Mouse (Mus musculus) c-Kit-positive CD71-negative TER-119-negative erythroid progenitor cells, embryonic 14.5 days (primary cell): ENCODE data around the gene Ermp1.

Source experiments
- DNase-seq: peaks from one replicate; pipeline ENCODE4 v3.0.0-alpha.2; 2013; ENCODE audit warnings: low read depth

Gene Ermp1

GRCm38 (mm10) chr19:29661974-29662580, 13.9 kb upstream of the Ermp1 start:
- DNase-seq: no peak

GRCm38 (mm10) chr19:29660835-29661764, 12.9 kb upstream of the Ermp1 start:
- DNase-seq: no peak

- no peak for DNase-seq
Observed at GRCm38 (mm10) chr19:29659705-29660104, 11.5 kb upstream of the Ermp1 start.

GRCm38 (mm10) chr19:29658836-29659235, 10.6 kb upstream of the Ermp1 start:
- DNase-seq: no peak

GRCm38 (mm10) chr19:29657558-29657957, 9.3 kb upstream of the Ermp1 start:
- DNase-seq: no peak

- DNase-seq: no peak
Observed at GRCm38 (mm10) chr19:29657033-29657432, 8.8 kb upstream of the Ermp1 start.

GRCm38 (mm10) chr19:29656620-29657019, 8.4 kb upstream of the Ermp1 start:
- DNase-seq: no peak

GRCm38 (mm10) chr19:29656029-29656428, 7.8 kb upstream of the Ermp1 start:
- no peak for DNase-seq

GRCm38 (mm10) chr19:29655148-29655547, 6.9 kb upstream of the Ermp1 start:
- no peak for DNase-seq

GRCm38 (mm10) chr19:29653768-29654265, 5.6 kb upstream of the Ermp1 start:
- DNase-seq: no peak

- DNase-seq: no peak
Observed at GRCm38 (mm10) chr19:29649683-29650082, 1.5 kb upstream of the Ermp1 start.

- DNase-seq: no peak
Observed at GRCm38 (mm10) chr19:29648550-29648914, 317 bp upstream of the Ermp1 start.

GRCm38 (mm10) chr19:29644747-29645146, 3.5 kb downstream of the Ermp1 start:
- DNase-seq: no peak

GRCm38 (mm10) chr19:29643194-29643922, 4.9 kb downstream of the Ermp1 start:
- DNase-seq: no peak

- no peak for DNase-seq
Observed at GRCm38 (mm10) chr19:29642211-29642610, 6.0 kb downstream of the Ermp1 start.

- DNase-seq: no peak
Observed at GRCm38 (mm10) chr19:29641510-29641909, 6.7 kb downstream of the Ermp1 start.

- peak; percentile 51 for DNase-seq
Observed at GRCm38 (mm10) chr19:29641055-29641454, 7.2 kb downstream of the Ermp1 start.

GRCm38 (mm10) chr19:29612102-29612501, 36.1 kb downstream of the Ermp1 start:
- no peak for DNase-seq

GRCm38 (mm10) chr19:29610907-29611306, 37.3 kb downstream of the Ermp1 start:
- DNase-seq: peak; percentile 4

GRCm38 (mm10) chr19:29608212-29608611, 40.0 kb downstream of the Ermp1 start:
- DNase-seq: no peak

- DNase-seq: no peak
Observed at GRCm38 (mm10) chr19:29607521-29607920, 40.7 kb downstream of the Ermp1 start.

- no peak for DNase-seq
Observed at GRCm38 (mm10) chr19:29604653-29605052, 43.6 kb downstream of the Ermp1 start.
